Mouse (Mus musculus) liver, adult 2 months (tissue): ENCODE results near the gene Kcnh4. TPM values are rescaled to one million over a fixed set of nuclear protein-coding genes. Genes with fewer than 3 reads are reported as not detected.

Experiments used
- DNase-seq: peaks from one replicate; pipeline ENCODE4 v3.0.0-alpha.2; 2011; ENCODE audit warnings: low read depth, low spot score; ENCODE audit errors: extremely low read depth
- H3K27ac ChIP-seq: fragments of 200-500 bp; replicated peaks from 2 replicates; pipeline ENCODE4 v1.5.1; 2012; ENCODE audit warnings: low read depth, mild to moderate bottlenecking, control low read depth, inconsistent platforms, low read length; ENCODE audit not compliant: insufficient read depth
- H3K27me3 ChIP-seq: fragments of 200-500 bp; 2 replicates; pipeline ENCODE4 v1.6.1; 2012; ENCODE audit warnings: mild to moderate bottlenecking, moderate library complexity, low read length, inconsistent platforms; ENCODE audit not compliant: control insufficient read depth, insufficient read depth
- H3K36me3 ChIP-seq: fragments of 200-500 bp; 2 replicates; pipeline ENCODE4 v1.6.1; 2012; ENCODE audit warnings: low read length, inconsistent platforms; ENCODE audit not compliant: control insufficient read depth, insufficient read depth
- H3K4me1 ChIP-seq: fragments of 200-500 bp; 2 replicates; pipeline ENCODE4 v1.6.1; 2011; ENCODE audit warnings: low read length; ENCODE audit not compliant: control insufficient read depth, insufficient read depth
- H3K4me3 ChIP-seq: fragments of 200-500 bp; 2 replicates; pipeline ENCODE4 v1.5.1; 2011; ENCODE audit warnings: low read depth, mild to moderate bottlenecking, control low read depth, low read length, moderate library complexity; ENCODE audit not compliant: insufficient read depth
- H3K79me2 ChIP-seq: fragments of 200-500 bp; 2 replicates; pipeline ENCODE4 v1.6.1; 2012; ENCODE audit warnings: inconsistent platforms, mild to moderate bottlenecking, low read length, moderate library complexity; ENCODE audit not compliant: control insufficient read depth, insufficient read depth
- H3K9ac ChIP-seq: fragments of 200-500 bp; 2 replicates; pipeline ENCODE4 v1.6.1; 2012; ENCODE audit warnings: low read depth, mild to moderate bottlenecking, control low read depth, inconsistent platforms, low read length
- CTCF ChIP-seq: fragments of 200-500 bp; IDR thresholded peaks from 2 replicates; pipeline ENCODE4 v1.5.1; 2011; ENCODE audit warnings: low read depth, low read length, control low read depth
- POLR2A ChIP-seq: fragments of 200-500 bp; IDR thresholded peaks from 2 replicates; pipeline ENCODE4 v1.6.1; 2011; ENCODE audit warnings: low read length, control low read depth; ENCODE audit not compliant: insufficient read depth; ENCODE audit errors: extremely low read depth
- WGBS: fragments of 180-500 bp; shearing (Covaris S2); methylation state at CpG from one replicate; pipeline ENCODE4 v1.1.7; 2018; 5-methylcytosine and 5-hydroxymethylcytosine counted together
- polyA plus RNA-seq: library from polyadenylated mRNA; depleted of rRNA; stranded (reverse); fragments of >200 nt; gene quantifications from 2 replicates; pipeline ENCODE4 v1.2.3, GENCODE M21; 2012
- total RNA-seq: library from RNA; depleted of rRNA; stranded (reverse); fragments of >200 nt; gene quantifications from 2 replicates; pipeline ENCODE4 v1.2.3, GENCODE M21; 2014

Kcnh4 gene
- total and polyA plus RNA-seq, 2 experiments: not detected

DNA sequence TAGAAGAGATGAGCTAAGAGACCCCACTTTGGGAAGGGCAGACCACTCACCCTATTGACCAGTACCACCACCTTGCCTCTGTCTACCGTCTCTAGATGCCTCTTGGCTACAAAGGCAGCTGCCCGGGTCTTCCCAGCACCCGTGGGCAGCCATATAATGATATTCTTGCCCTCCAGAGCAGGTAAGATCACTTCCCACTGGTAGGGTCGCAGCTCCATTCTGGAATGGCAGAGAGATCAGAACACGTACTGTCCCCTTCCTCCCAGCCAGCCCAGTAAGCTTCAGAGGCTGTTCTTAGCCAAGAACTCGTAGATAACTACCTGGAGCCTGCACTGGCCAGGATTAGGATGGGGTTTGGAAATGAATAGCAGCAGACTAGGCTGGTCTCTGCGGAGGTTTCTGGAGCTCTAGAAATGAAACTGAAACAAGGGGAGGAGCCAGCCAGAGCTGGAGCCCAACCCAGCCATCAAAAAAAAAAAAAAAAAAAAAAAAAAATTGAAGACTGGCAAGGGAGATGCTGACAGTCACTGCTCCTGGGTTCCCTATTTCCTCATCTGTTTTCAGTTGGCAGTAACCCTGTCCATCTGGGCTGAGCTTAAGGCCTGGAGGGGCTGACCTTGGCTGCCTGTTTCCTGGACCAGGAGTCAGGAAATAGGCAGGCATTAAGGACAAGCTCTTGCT is 55.8 kb downstream of the Kcnh4 start, which contains the start of gene Dhx58:
TSS of gene Dhx58 (minus strand) at position 421 of the 681 bp plus-strand sequence.
- peaks cover 16% of the 10 kb centered on the region for H3K4me1 ChIP-seq
- no peaks in the 10 kb centered on the region for H3K79me2 ChIP-seq
- H3K27me3 ChIP-seq: no peaks in the 10 kb centered on the region
- H3K36me3 ChIP-seq: peaks cover 3% of the 10 kb centered on the region; the same call in 1 of the 2 replicates
- peak within 1 kb of the TSS; percentile 46 for H3K4me3 ChIP-seq
- peak within 1 kb of the TSS; percentile 69 for H3K9ac ChIP-seq
- no peak for TF ChIP-seq CTCF
- TF ChIP-seq POLR2A: no peak
- H3K27ac ChIP-seq: peak within 1 kb of the TSS; percentile 76
- DNase-seq: peak; percentile 91
- 26% methylated on average over 7 of the region's 7 CpGs for WGBS

DNA sequence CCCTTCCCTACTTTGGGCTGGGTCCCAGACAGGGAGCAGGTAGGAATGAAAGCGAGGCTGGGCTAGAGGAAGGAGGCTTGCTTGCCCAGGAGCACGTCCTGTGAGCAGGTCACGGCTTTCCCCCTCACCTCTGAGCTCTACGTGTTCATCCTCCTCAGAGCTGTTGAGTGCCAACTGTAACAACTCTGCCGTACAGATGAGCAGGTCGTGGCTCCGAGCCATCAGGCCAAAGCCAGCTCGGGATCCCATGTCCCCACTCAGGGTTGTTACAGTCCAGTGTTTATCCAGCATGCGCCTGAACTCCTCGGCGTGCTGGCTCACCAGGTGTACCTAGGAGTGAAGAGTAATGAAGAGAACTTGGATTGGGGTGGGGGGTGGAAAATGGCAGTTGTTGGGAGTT is 56.4 kb downstream of the Kcnh4 start:
- peaks cover 16% of the 10 kb centered on the region for H3K4me1 ChIP-seq
- no peaks in the 10 kb centered on the region for H3K27me3 ChIP-seq
- WGBS: 13% methylated on average over 11 of the region's 11 CpGs
- peak overlapping the region; percentile 25 for H3K27ac ChIP-seq
- H3K4me3 ChIP-seq: peak overlapping the region; percentile 46
- DNase-seq: peak; percentile 73
- peak overlapping the region; percentile 69 for H3K9ac ChIP-seq
- H3K79me2 ChIP-seq: no peaks in the 10 kb centered on the region
- peaks cover 3% of the 10 kb centered on the region; the same call in 1 of the 2 replicates for H3K36me3 ChIP-seq
- TF ChIP-seq POLR2A (no peak), CTCF (no peak)

DNA sequence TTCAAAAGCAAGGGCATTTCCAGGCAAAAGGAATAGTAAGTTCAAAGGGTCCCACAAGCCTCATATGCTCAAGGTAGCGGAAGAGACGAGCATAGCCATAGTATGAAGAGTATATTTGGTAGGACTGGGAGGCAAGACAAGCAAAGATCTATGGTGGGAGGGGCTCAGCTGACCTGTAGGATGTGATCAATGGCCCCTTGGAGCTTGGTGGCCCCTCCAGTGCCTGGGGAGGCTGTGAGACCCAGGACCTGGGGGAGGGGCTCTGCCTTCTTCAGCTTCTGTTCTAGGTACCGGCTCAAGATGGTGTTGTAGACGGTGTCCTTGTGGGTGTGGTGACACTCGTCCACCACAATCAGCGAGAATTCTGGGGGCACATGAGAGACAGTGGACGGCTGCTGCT is 56.8 kb downstream of the Kcnh4 start:
- Histone ChIP-seq H3K27ac (peak overlapping the region; percentile 25), H3K27me3 (no peaks in the 10 kb centered on the region), H3K36me3 (peaks cover 2% of the 10 kb centered on the region; the same call in 1 of the 2 replicates), H3K79me2 (no peaks in the 10 kb centered on the region), H3K4me1 (peaks cover 16% of the 10 kb centered on the region), H3K4me3 (peak overlapping the region; percentile 46), H3K9ac (peak overlapping the region; percentile 69)
- no peak for DNase-seq
- TF ChIP-seq POLR2A (no peak), CTCF (no peak)
- 38% methylated on average over 7 of the region's 7 CpGs for WGBS

DNA sequence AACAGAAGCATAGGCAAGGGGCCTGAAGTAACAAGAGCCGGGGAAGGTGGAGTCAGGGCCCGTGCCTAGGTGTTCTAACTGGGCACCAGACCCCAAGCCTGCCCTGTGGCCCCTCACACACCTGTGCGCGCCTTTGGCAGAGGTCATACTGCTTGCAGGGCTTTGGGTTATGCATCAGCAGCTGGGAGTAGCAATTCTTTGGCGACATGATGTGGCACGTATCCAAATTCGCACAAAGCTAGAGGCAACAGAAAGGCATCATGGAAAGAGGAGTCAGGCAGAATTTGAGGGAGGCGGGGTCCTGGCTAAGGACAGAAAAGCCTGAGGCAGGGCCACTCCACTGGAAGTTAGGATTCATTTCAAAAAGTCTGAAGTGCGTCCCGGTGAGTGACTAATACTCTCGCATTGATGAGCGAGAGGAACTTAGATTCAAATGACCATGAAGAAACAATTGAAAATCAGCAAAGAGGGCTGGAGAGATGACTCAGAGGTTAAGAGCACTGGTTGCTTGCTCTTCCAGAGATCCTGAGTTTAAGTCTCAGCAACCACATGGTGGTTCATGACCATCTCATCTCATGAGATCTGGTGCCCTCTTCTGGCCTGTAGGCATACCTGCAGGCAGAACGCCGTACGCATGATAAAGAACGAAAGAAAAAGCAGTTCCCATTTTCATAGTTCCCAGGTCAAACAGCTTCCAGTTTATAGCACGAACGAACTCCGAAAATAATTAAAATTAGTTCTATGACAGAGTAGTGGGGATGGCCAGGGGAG is 57.5 kb downstream of the Kcnh4 start:
- H3K27me3 ChIP-seq: no peaks in the 10 kb centered on the region
- peak overlapping the region; percentile 46 for H3K4me3 ChIP-seq
- TF ChIP-seq POLR2A (no peak), CTCF (peak; percentile 73; the same call in 1 of the 2 replicates)
- no peaks in the 10 kb centered on the region; the same call in 1 of the 2 replicates for H3K36me3 ChIP-seq
- peak; percentile 71 for DNase-seq
- 39% methylated on average over 19 of the region's 19 CpGs for WGBS
- peaks cover 16% of the 10 kb centered on the region for H3K4me1 ChIP-seq
- H3K9ac ChIP-seq: peak overlapping the region; percentile 69
- H3K79me2 ChIP-seq: no peaks in the 10 kb centered on the region
- H3K27ac ChIP-seq: peak overlapping the region; percentile 25; the same call in 1 of the 2 replicates

DNA sequence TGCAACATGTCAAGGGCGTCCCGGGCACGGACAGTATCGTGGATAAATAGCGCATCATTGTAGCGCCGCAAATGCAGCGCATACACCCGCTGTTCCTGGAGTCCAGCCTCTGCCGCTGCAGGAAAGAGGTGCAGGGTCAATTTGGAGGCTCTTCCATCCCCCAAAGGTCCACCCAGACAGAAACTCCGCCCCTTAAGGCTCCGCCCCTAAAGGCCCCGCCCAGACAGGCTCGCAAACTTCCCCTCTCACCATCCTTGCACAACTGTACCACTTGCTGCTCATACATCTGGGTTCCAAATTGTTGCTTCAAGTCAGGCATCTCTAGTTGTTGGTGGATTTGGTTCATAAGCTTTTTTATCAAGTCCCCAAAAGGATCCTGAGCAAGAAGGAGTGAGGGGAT is 58.4 kb downstream of the Kcnh4 start:
- TF ChIP-seq CTCF (no peak), POLR2A (no peak)
- Histone ChIP-seq H3K79me2 (no peaks in the 10 kb centered on the region), H3K4me3 (no peak overlapping the region), H3K27me3 (no peaks in the 10 kb centered on the region), H3K27ac (no peak overlapping the region), H3K9ac (no peak overlapping the region), H3K36me3 (no peaks in the 10 kb centered on the region; the same call in 1 of the 2 replicates), H3K4me1 (peaks cover 16% of the 10 kb centered on the region)
- WGBS: 13% methylated on average over 14 of the region's 14 CpGs
- peak; percentile 66 for DNase-seq
